Mouse (Mus musculus): ENCODE results near the gene Angptl4.
"Not testable (repeated sequence)": the region's sequence is repeated elsewhere in the genome, so short reads cannot be mapped to it uniquely, and the experiment has no call there.

Gene Angptl4

GRCm38 (mm10) chr17:33756108-33756790 is 25.4 kb downstream of the Angptl4 start:
- DNase-seq (ENCODE audit: low spot score in 2 of 2) = no peak

GRCm38 (mm10) chr17:33755418-33756107 is 26.1 kb downstream of the Angptl4 start:
- DNase-seq (ENCODE audit: low spot score in 2 of 2) = no peak

- no peak for DNase-seq (ENCODE audit: low spot score in 2 of 2)
Observed at GRCm38 (mm10) chr17:33754656-33755055, 27.0 kb downstream of the Angptl4 start.

GRCm38 (mm10) chr17:33752297-33752696 is 29.3 kb downstream of the Angptl4 start:
- no peak for DNase-seq (ENCODE audit: low spot score in 2 of 2)

- no peak for DNase-seq (ENCODE audit: low spot score in 2 of 2)
Observed at GRCm38 (mm10) chr17:33751181-33751580, 30.4 kb downstream of the Angptl4 start.

GRCm38 (mm10) chr17:33749451-33749850 is 32.2 kb downstream of the Angptl4 start:
- no peak for DNase-seq (ENCODE audit: low spot score in 2 of 2)

GRCm38 (mm10) chr17:33746011-33746410 is 35.6 kb downstream of the Angptl4 start:
- DNase-seq (ENCODE audit: low spot score in 2 of 2) = no peak

GRCm38 (mm10) chr17:33744686-33745384 is 36.8 kb downstream of the Angptl4 start:
- DNase-seq (ENCODE audit: low spot score in 2 of 2) = no peak

GRCm38 (mm10) chr17:33742420-33742819 is 39.2 kb downstream of the Angptl4 start:
- no peak for DNase-seq (ENCODE audit: low spot score in 2 of 2)

- not testable (repeated sequence) for DNase-seq (ENCODE audit: low spot score in 2 of 2)
Observed at GRCm38 (mm10) chr17:33733526-33733925, 48.1 kb downstream of the Angptl4 start.

- not testable (repeated sequence) for DNase-seq (ENCODE audit: low spot score in 2 of 2)
Observed at GRCm38 (mm10) chr17:33732556-33733083, 49.0 kb downstream of the Angptl4 start.

- no peak for DNase-seq (ENCODE audit: low spot score in 2 of 2)
Observed at GRCm38 (mm10) chr17:33729215-33729614, 52.4 kb downstream of the Angptl4 start.

- DNase-seq (ENCODE audit: low spot score in 2 of 2) = no peak
Observed at GRCm38 (mm10) chr17:33728396-33728795, 53.2 kb downstream of the Angptl4 start.
